Mouse (Mus musculus): Measurements from ENCODE around the gene Zfp940.

GRCm38 (mm10) chr7:29815061-29815784 is 38.2 kb downstream of the Zfp940 start:
- TF ChIP-seq CTCF (conservative IDR thresholded peaks at IDR 0.05; ENCODE audit: low read length) (no peak), POU5F1 (IDR thresholded peaks at IDR 0.05; ENCODE audit: borderline replicate concordance, low read length) (no peak), NANOG (IDR thresholded peaks at IDR 0.05; ENCODE audit: borderline replicate concordance, low read length) (no peak)
